Mouse (Mus musculus) A20 (cell line): Measurements from ENCODE around the gene Abl1.
A peak's percentile ranks its signal among the peaks of the same experiment; 100 is the strongest.

Experiments used
- DNase-seq: peaks from one replicate; pipeline ENCODE4 v3.0.0-alpha.2; 2011; ENCODE audit warnings: low read depth, low spot score

Gene Abl1

DNA sequence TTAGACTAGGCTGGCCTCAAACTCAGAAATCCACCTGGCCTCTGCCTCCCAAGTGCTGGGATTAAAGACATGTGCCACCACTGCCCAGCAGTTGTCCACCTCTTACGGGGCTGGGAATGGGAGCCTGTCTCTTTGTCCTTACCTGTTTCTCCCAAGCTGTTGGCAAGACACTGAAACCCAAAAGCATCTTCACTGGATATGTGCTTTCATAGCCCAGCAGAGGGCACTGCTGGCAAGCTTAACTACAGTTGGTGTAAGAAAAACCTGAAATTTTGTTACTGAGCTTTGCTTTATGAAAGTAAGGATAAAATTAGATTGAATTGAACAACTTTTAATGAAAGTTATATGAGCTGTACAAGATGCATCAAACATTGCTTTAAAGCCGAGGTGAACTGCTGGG, 4.5 kb upstream of the Abl1 start:
- peak; percentile 67 for DNase-seq

DNA sequence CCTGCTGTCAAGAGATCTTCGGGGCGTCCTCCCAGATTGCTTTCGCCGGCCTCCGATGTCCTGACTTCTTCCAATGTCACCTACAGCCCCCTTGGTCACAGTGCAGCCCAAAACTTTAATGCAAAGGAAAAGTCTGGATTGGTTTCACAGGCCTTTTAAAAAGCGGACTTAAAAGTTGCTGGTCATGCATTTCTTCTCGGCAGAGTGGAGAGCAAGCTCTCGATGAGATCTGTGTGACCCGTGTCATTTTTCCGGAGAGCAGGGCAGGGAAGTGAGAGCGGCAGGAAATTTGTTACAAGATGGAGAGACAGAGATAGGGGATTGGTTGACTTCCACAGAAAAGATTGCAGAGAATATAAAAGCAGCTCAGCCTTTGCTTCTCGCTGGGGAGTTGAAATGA, 869 bp downstream of the Abl1 start:
- peak; percentile 52 for DNase-seq

DNA sequence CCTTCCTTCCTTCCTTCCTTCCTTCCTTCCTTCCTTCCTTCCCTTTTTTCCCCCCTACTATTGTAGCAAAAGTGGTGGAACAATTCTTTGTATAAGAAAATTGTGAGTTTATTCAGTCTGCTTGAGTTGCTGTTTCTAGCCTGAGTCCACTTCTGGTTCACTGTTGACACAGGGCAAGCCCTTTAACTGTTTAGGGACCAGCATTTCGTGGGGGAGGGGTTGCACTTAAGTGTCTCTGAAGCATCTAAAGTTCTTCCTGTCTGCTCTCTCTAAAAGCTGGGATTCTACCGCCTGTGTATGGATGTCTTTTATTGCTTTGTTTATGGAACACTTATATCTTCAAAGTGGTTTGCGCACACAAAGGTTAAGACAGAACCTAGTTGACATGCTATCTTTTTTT, 1.9 kb downstream of the Abl1 start:
- peak; percentile 46 for DNase-seq

DNA sequence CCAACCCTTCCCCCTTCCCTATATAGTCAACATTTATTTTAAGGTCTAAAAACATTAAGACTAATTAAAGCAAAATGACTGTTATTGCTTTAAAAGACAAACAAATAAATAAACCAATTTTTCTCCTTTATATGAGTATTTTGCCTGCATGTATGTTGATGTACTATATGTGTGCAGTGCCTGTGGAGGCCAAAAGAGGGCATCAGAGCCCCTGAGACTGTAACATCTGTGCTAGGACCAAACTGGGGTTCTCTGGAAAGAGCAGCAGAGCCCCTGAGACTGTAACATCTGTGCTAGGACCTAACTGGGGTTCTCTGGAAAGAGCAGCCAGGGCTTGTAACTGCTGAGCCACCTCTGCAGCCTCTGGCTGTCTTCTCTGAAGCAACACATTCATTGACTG, 10.0 kb downstream of the Abl1 start:
- DNase-seq = peak; percentile 35

DNA sequence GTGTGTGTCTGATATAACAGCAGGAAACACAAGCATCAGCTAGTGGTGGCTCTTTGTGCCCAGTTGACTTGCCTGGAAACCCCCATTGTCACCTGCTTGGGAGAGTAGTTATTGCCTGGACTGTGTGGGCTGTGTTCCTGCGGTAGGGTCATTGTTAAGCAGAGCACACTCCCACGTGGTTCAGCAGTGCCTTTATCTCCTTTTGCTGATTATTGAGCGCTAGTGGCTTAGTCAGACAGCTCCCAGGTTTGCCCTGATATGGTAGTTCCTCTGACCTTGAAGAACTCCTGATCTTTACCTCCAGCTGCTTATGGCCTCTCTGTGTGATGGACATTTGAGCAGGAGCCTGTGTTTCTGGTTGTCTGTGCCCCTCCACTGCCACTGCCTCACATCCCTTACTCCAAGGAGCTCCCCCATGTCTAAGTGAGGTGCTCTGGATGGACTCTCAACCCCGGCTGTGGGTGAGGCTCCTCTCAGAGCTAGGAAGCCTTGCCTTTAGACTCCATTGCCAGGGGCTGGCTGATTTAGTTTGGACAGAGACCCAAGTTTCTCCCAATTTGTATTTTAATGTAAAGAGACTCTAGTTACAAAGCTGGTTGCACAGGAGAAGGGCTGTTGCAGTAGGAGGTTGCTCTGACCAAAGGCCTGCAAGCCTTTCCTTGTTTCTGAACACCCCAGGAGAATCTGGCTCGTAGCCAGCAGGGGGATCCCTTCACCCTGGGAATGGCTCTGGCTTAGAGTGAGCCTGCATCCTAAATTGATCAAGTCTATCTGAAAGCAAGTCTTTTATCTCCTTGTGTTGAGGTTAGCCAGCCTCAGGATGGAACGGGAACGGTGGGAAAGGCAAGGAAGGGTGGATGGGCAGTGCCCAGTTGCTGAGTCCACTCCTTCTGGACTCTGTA, 12.6 kb downstream of the Abl1 start:
- no peak for DNase-seq

DNA sequence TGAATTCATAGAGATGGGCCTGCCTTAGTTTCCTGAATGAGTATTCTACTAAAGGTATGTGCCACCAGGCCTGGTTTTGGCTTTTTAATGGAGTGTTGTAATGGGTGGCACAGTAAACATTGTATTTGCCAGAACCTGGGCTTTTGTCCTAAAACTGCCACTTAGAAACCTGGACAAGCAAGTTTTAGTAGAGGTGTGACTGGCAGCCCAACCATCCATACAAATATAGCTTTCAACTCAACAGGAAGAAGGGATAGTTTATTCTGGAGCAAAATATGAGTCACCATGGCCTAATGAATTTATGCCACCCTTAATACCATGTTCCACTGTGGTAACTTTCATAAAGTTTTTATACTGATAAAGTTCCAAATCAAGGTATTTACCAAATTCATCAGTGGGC, 15.1 kb downstream of the Abl1 start:
- no peak for DNase-seq

DNA sequence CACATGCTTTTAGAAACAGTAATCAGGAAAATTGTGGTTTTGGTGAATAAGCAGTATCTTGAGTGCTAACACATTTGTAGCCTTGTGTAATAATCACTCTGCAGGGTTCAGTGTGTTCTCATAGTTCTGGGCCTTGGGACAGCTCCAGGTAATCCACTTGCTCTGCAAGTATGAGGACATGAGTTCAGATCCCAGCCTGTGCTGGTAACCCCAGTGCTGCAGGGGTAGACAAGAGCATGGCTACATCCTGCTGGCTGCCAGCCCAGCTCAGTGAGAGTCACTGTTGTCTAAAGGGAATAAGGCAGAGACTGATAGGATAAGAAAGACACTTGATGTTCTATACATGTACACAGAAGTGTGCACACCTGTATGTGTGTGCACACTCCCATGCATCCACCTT, 17.7 kb downstream of the Abl1 start:
- no peak for DNase-seq

DNA sequence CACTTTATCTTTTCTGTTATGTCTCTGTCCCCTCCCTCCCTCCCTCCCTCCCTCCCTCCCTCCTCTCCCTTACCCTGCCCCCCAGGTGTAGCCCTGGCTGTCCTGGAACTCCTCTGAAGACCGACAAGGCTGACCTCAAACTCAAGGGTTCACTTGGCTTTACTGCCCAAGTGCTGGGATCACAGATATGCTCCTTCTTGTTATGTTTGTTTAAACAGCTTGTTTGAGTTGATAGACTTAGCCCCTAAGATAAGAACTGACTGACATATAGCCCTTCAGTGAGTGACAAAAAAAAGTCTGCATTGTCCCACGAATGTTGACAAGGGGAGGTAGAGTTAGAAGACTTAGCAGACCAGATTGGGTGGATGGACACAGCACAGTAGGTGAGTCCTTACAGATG, 18.4 kb downstream of the Abl1 start:
- no peak for DNase-seq

DNA sequence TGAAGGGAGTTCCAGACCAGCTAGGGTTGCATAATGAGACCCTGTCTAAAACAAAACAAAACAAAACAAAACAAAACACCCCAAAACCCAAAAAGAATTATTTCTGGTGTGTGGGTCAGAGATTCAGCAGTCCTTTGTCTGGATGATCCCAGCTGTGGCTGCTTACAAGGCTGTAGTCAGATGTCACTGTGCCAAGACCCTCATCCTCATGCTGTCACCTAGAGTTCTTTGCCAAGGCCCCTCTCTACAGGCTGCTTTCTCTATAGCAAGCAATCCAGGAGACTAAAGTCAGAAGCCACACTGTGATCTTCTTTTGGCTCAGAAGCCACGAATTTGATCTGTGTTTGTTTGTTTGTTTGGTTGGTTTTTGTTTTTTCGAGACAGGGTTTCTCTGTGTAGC, 24.5 kb downstream of the Abl1 start:
- DNase-seq = no peak

DNA sequence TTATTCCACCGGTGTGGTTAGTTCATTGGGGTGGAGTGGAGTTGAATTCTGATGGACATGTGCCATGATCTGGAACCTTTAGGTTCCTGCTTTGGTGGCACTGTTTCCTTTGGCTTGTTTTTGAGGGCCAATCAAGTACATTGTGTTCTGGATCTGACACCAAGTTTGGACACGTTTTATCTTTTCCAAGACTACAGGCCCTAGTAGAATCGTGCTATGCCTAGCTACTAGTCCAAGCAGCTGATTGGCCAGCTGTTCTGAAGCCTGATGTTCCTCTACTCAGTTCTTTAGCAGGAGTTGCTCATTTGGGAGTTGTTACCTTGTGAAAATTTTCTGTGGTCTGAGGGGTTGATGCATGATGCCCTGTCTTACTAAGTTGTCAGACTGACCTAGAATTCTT, 25.6 kb downstream of the Abl1 start:
- no peak for DNase-seq

DNA sequence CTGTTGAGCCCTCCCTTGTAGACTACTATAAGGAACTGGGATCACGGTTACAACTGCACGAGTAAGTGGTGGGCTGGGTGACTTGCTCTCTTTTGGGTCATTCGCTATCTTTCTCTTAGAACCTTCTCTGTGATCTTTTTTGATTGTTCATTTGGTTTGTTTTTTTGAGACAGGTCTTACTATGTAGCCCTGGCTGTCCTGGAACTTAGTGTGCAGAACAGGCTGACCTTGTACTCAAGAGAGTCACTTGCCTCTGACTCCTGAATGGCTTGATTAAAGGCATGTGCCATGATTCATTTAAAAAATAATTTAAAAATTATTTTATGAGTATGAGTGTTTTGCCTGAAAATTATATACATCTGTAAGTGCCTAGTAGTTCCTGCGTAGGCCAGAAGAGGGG, 26.6 kb downstream of the Abl1 start:
- DNase-seq = no peak

DNA sequence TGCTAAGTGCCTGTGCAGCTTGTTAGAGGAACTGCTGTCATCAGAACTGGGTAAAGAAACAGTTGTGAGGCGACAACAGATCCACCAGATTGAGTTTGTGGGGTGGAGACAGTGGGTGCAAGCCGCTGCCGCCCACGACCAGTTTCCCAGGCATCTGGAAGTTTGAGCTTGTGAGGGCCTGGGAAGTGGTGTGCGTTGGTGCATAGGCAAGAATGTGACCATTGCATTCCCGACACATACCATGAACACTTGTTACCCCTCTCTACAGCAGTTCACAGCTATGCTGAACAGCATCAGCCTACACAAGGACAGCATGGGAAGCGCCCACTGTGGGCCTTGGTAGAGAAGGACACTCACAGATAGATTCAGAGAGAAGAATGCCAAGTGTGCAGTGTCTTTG, 27.8 kb downstream of the Abl1 start:
- DNase-seq = no peak

DNA sequence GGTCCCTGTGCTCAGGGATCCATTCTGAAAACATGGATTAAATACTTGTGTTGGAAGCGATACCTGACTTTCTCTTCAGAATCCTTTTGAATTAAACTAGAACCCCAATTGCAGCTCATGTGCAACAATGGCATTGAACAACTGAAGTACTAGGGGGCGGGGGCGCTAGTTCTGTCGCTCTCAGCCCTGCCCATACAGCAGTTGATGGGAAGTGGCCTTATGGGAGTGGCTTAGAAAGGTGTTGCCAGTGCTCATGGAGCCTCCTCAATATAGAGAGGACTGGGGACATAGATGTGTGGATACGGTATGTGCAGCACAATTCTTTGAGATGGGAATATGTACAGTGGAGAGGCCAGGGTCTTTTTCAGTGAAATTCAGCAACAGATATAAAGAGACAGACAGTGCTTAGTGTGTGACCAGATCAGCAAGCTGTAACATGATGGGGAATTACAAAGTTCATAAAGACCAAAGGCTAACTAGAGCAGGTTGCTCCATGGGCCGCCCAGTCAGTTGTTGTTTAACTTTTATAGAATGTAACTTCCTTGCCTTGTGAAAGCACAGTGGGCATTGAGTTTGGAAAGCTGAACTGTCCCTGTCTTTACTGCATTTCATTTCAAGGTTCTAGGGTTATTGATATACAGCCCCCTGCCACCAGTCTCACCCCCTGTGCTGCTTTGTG, 31.2 kb downstream of the Abl1 start:
- no peak for DNase-seq

DNA sequence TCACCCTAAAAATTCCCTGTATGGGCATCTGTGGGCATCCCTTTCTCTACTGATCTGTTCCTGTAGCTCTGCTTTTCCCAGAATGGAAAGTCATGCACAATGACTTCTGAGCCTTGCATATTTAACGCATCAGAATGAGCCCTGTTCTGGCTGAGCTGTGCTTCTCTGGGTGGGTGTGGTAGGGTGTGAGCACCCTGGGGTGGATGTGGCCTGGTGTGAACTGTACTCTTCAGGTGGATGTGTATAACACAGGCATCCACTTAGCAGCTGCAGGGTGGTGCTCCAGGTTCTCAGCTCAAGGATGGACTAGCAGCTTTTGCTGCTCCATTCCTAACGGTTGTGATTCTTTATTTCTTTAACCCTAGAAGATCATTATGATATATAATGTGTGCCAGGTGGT, 31.8 kb downstream of the Abl1 start:
- DNase-seq = no peak

DNA sequence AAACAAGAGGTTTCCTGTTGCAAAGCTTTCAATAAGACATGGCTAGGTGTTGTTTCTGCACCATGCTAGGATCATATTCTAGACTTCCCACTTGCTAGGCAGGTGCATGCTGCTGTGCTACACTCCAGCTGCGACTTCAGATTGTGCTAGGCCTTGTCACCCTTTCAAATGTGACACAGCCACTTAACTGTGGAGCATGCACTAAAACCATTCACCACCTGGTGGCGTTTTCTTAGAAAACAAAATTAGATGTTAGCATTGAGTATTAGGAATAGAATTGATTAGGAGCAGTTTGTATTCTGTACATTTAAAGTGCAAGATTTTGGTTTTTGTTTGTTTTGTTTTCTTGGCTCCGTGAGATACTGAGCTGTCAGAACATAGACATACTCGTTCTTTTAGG, 32.6 kb downstream of the Abl1 start:
- DNase-seq = peak; percentile 21

DNA sequence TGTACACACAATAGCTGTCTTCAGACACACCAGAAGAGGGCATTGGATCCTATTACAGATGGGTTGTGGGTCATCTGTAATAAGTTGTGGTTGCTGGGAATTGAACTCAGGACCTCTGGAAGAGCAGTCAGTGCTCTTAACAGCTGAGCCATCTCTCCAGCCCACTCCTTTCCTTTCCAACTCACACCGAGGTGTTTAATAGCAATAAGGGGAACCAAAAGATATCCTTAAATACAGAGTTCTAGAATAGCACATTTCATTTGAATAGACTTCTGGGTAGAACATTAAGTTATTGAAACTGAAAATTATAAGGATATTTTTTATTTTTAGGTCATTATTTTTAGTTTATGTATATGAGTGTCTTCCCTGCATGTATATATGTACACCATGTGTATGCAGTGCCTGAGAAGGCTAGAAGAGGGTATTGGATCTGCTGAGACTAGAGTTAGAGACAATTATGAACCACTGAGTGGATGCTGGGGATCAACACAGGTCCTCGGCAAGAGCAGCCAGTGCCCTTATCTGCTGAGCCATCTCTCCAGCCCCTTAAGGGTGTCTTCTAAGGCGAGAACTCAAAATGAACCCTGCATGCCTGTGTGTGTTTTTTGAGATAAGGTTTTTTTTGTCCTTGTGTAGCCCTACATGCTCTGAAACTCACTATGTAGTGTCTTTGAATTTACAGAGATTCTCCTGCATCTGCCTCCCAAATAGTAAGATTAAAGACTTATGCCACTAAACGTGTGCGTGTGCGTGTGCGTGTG, 36.7 kb downstream of the Abl1 start:
- no peak for DNase-seq

DNA sequence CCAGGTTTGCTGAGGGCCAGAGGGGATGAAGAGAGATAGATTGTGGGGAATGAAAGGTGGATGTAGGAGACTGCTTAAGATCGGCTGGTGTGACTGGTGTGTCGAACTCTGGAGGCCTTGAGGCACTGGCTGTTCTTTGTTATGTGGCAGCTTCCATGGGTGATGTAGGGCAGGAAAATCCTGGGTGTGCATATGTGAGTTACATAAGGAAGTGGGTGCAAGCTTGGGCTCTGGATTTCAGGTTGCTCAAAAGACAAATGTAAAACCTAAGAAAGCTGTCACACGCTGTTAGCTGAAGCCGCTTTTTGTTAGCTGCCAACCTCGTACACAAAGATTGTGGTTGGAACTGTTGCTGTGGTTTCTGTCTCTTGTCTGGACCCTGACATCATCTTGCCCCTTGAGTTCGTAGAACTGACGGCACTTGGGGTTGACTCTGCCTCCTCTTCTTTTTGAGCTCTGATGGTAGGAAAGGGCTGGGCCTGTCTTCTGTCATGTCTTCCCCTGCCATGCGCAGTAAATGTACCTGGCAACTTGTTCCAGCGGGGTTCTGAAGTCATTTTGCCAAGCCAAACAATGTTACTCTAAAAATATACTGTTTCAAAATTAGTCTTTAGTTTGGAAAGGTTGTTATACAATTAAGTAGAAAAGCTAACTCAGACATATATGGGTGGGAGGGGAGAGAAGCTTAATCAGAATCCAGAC, 39.6 kb downstream of the Abl1 start:
- DNase-seq = no peak

DNA sequence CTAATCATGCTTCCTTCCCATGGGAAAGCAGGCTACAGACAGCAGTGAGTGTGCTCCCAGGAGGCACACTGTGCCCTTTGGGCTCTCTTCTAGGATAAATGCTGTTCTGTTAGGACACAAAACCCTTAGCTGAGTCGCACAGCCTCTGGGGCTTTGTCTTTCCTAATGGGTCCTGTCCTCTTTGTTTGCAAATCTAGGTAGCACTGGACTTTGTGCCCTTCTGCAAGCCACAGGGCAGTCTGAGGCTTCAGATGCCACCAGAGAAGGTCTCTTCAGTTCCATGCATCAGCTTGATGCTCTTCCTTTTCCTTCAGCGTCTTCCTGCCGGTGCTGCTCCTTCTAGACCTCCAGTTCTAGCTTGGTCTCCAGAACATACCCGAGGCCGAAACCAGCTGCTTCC, 42.5 kb downstream of the Abl1 start:
- no peak for DNase-seq

DNA sequence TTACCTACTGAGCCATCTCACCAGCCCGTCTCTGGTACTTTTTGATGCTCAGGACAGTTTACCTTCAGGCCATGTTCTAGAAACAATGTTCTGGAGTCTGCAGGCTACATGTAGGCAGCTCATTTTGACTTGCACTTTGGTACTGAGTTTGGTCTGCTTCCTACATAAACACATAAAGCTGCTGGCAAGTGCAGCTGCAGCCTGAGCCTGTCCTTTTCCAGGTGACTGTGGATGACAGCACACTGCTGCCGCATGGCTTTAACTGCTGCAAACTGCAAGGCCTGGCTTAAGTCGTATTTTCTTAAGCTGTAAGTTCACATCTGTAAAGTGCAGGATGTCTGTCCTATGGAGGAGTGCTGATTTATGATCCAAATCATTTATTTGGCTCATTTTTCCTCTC, 44.3 kb downstream of the Abl1 start:
- no peak for DNase-seq

DNA sequence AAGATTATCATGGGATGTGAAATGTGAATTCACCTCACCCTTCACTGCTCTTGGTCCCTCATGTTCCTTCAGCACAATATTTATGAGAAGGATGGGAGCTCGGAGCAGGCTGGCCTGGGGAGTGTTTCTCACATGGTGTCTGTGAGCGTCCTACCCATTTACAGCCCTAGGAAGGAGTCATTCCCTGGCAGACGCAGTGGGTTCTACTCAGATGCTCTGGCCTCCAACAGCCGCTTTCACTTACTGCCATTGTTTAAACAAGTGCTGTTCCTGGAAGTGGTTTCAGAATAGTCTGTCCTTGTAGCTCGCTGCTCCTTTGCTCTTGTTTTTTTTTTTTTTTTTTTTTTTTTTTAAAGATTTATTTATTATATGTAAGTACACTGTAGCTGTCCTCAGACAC, 45.4 kb downstream of the Abl1 start:
- no peak for DNase-seq

DNA sequence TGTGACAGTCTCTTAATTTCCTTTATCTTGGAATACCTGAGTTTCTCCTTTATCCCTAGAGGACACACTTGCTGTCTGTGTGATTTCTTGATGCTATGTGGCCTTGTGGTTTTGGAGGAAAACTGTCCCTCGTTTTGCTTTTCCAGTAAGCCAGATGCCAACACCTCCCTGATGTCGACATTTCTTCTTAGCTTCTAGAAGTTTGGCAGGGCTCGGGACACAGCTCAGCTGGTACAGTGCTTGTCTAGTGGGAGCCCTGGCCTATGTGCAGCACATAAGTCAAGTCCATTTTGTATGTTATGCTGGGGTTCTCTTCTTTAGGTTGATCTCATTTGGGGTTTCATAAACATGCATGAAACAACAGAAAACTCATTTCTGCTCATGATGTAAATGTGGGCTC, 50.9 kb downstream of the Abl1 start:
- no peak for DNase-seq

DNA sequence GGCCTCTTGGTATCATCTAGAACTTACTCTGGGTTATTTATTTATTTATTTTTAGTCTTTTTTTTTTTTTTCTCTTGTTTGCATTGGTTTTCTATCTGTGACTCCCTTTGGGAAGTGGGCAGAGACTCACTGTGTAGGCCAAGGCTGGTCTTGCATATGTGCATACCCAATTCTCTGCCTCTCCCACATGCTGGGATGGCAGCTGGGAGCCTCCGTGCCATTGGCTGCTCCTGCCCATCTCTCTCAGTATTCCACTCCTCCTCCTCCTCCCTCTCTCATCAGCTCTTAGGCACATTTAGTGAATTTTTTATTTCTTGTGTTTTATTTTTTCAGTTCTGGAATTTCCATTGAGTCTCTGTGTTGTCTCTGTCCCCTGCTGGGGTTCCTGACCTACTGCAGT, 53.6 kb downstream of the Abl1 start:
- no peak for DNase-seq
